Mouse (Mus musculus) small intestine, adult 2 months (tissue): ENCODE data around the gene Samhd1.

Experiments used
- CTCF ChIP-seq: fragments of 200-500 bp; IDR thresholded peaks from 2 replicates; pipeline ENCODE4 v1.5.1; 2012; ENCODE audit warnings: low read depth, mild to moderate bottlenecking, control low read depth, inconsistent platforms, low read length, moderate library complexity, mixed read lengths; ENCODE audit not compliant: insufficient replicate concordance, insufficient read length; ENCODE audit errors: extremely low read depth
- POLR2A ChIP-seq: fragments of 200-500 bp; IDR thresholded peaks from 2 replicates; pipeline ENCODE4 v1.6.1; 2012; ENCODE audit warnings: low read depth, mild to moderate bottlenecking, control low read depth, inconsistent platforms, low read length, moderate library complexity

GRCm38 (mm10) chr2:157174416-157174815, 39.4 kb upstream of the Samhd1 start:
- TF ChIP-seq POLR2A = no peak
- TF ChIP-seq CTCF = peak; percentile 9; the same call in 1 of the 2 replicates
